Mouse (Mus musculus) adrenal gland, adult 18-20 months (tissue): ENCODE results near the gene Psmb10. TPM values are rescaled to one million over a fixed set of nuclear protein-coding genes. Genes with fewer than 3 reads are reported as not detected.

Experiments used
- DNase-seq, 2 experiments: peaks; one replicate each; pipeline ENCODE4 v3.0.0; 2021 to 2022; ENCODE audit warnings: low spot score in 2 of 2
- total RNA-seq, 2 experiments: library from RNA; stranded (reverse); gene quantifications; 1 replicate in 1 of 2; 2 replicates in 1 of 2; pipeline ENCODE4 v1.2.3; 2021

Gene Psmb10
- total RNA-seq, 2 experiments from 2014 or later = 78.7 to 84.1 TPM

DNA sequence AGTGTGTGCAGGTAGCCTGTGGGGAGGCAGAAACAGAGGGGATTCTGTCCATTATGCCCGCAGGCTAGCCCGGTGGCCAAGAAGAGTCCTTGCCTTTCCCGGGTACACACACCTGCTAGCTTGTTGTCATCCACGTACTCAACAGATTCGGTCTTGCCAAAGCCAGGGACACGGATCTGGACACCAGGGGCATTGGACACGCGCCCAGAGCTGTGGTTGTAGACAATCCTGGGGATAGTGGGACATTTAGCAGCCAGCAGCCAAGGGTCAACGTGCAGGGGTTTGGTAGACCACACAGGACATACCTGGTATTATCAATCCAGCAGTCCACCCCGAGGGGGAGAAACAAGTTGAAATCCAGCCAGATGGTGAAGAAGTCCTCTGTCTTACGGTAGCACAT is 3.8 kb upstream of the Psmb10 start:
- DNase-seq = peak in 1 of 2 experiments; percentile 22

DNA sequence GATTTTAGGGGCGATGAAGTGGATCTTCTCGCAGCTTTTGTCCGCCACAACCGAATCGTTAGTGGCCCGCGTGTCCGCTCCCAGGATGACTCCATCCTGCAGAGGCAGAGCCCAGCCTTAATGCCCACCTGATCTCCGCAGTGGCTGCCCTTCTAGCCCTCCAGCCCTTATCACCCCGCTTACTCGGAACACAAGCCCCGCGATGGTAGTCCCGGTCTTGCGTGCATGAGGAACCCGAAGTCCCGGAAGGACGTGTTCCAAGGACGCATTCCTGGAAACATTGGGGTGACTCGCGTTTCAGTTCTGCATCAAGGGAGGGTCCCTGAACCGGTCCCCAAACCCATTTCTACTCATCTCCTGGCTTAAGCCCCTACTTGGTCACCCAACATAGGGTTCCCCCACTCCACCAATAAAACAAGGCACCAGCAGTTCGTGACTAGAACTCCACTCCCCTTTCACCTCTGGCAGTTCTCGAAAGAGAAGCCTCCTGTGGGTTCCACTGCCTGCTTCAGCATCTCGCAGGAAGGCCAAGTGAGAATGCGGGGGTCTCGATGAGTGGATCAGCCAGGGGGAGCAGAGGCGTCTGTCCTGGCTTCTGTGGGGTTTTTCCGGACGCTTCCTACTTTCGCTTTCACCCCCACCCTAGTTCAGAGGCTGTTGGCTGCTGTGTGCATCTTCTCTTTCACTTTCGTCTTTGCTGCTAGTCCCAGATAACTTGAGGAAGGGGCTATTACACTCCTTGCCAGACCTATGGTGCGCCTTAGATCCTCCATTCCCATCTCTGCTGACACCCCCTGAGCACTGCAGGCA is 543 bp downstream of the Psmb10 start:
- DNase-seq = peak; percentile 51 to 53

DNA sequence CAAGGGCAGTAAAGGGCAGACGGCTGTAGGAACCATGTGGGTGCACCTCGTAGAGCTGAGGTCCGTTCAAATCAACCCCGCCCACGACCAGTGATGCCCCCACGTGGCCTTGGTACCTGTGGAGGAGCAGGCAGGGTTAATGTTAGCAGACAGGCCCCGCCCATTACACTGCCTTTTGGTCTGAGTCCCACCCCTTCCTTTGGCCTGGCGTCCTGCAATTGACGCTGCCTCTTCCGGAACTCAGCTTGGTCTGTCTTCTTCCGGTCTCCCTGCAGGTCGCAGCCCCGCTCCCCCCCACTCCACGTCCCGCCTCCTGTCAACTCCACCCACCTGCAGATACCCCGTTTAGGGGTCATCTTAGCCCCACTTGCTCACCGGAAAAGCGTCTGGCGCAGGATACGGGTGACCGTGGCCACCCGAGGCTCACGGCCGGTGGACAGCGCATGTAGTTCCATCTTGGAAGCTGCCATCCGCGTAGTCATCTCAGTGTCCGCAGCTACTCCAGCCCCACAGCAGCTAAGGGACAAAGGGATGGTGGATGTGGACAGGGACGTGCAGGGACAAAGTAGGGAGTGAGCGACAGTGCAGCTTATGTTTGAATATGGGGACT is 1.3 kb downstream of the Psmb10 start:
- DNase-seq = peak; percentile 78 to 81

DNA sequence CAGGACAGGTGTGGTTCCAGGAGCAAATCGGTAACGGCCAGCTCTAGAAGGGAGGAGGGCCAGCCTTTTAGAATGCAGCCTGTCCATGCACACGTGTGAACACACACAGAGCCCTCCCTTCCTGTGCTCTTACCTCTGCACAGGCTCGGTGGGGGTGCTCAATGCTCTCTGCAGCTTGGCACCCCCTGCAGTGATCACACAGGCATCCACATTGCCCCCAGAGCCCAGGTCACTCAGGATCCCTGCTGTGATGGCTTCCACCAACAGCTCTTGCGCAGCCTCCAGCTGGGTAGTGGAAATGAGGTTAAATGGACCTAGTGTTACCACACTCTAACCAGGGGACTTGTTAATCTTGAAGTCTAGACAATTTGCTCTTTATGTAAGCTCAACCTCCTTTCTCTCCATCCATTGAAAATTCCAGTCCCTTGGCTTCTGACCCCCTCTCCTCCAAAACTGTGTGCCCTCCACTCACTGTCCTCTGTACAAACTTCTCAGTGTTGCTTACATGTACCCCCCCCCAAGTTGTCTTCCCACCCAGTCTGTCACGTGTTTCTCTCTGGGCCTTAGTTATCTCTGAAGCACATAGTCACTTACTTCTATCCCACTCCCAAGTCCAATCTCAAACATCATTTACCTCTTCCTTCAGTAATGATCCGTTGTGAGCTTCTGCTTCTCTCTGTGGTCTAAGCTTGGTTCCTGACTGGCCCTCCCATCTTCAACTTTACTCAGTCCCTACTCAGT is 2.2 kb downstream of the Psmb10 start:
- DNase-seq = peak in 1 of 2 experiments; percentile 19

DNA sequence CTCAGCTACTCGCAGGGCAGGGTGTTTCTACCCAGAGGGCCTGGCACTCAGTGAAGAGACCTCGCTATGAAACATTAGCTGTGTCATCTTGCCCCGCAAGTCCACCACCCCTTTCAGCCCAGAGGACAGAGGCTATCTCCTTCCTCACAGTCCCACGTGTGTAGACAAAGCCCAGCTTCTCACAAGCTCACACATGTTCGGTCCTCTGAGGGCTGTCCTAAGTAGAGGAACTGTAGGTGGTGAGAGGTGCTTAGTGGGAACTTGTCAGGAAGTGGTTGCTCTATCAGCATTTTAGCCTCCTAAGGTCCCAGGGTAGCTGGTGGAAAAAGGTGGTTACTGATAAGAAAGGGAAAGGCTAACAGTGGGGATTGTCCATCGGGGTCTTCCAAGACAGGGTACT is 3.1 kb downstream of the Psmb10 start:
- no peak for DNase-seq

DNA sequence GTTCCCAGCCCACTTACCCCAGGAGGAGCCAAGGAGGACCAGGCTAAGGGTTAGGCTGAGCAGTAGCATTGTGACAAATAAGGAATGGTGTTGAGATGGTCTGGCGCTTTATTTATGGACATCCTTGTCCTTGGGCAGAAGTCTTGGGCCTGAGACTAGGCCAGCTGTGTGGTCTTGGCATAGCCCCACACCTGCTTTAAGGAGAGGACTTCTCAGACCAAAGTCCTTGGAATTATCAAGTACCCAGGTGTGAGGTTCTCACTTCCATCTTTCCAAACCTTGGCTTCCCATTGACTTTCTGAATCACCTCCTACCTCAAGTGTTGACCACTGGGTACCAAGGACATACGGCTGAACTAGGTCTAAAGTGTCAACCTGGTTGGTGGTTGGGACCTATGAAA is 4.5 kb downstream of the Psmb10 start, which contains the start of gene Ctrl:
Gene Ctrl, minus strand, starts transcription at position 101 of the 400 bp plus-strand sequence.
- DNase-seq = no peak

DNA sequence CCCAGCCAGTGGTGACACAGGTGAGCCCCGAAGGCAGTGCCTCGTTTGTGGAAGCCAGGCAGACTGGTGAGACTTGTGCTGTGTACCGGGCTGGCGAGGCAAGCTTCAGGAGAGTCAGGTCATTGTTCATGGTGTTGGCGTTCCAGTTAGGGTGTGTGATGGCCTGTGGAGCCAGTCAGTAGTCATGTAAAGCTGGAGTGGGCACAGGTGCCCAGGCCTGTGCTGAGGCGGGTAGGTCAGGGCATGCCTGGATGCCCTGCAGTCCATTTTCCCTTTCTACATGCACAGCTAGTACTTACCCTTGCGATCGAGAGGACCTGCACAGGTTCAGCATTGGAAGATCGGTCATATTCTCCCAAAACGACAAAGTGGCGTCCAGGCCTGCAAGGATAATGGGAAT is 5.7 kb downstream of the Psmb10 start:
- DNase-seq = no peak

DNA sequence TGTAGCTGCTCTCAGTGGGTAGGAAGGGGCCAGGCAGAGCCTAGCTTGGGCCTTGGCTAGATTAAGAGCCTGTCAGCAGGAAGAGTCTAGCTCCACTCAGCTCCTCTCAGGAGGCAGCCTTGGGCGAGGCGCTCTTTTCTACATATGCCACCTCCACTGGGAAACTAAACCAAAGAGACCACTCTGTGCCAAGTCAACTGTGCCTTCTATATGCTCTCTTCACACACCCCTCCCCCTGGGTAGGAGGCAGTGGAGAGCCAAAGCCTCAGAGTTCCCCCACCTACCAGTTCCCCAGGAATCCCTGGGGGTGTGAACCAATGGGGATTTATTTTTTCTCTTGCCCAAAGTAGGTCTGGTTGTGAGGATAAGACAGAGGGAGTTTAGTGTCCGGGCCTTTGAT is 7.0 kb downstream of the Psmb10 start:
- DNase-seq = no peak

DNA sequence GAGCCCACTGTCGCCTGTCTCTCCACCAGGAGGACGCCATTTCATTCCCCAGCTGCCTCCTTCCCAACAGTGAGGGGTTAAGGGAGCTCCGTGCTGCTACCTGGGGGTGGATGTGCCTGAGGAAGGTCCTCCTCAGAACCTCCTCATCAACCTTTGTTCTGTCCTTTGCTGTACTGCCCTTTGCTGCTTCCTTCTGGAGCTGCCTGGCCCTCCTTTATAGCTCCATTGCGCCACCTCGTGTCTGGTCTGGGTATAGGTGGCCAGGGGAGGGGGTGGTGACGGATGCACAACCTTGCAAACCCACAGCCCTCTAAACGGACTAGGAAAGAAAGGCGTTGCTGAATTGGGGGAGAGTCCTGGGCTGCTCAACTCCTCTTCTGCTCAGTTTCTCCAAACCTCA is 7.6 kb downstream of the Psmb10 start:
- peak; percentile 91 to 93 for DNase-seq

DNA sequence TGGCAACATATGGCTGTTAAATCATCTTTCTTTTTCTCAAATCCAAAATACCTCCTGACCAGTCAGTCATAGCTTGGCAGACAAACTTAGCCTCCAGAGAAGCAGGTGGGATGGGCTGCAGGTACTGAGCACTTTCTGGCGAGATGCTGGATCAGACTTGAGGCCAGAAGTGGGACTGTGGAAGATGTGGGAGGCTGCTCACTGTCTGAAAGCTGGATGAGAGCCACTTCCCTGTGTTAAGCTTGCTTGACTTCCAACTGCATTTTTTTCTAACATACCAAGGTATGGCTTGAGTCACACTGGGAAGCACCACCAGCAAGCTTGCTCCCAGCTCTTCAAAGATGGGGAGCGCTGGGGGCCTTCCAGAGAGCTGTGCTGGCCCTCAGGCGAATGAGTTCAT is 13.1 kb downstream of the Psmb10 start:
- no peak for DNase-seq

DNA sequence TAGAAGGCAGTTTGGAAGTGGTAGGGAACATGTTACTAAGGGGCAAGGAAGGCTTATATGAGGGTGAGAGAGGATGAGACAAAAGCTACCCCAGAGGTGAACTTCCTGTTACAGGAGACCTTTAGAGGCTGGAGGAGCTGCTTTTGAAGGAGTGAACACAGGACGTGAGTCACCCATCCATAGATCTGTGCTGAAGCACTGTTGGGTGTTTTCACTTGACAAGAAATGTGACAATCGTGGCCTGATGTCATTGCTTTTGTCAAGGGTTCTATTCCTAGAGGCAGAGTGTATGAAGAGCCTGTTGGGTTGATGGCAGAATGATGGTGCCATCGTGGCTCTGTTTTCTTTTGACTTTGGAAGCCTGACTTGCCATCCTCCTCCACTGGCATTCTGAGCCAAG is 18.9 kb downstream of the Psmb10 start:
- DNase-seq = no peak

DNA sequence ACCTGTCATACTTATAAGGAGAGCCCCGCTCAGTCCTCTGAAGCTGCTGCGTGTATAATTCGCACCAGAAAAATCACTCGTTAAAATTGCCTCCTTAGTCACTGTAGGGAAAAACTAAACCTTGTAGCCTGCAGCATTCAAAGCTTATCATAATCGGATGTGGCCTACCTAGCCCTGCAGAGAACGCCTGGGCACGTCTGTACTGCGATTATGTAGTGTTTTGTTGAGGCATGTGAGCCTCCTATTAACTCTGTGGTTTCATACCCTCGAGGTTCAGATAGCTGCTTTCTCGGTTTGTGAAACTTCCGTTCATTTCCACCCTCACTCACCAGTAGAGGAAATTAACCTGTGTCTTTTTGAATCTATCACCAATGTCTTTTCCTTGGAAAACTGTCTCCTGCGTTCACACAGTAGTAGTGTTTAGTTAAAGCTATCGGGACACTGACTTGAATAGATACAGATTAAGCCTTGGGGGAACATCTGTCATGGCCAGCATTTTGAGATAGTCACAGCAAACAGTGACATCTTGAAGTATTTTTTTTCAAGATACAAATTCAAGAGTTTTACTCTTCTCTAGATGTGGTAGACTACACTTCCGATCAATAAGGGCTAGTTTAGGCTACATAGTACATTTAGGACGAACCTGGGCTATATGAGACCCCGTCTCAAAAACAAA is 37.2 kb downstream of the Psmb10 start:
- DNase-seq = no peak

DNA sequence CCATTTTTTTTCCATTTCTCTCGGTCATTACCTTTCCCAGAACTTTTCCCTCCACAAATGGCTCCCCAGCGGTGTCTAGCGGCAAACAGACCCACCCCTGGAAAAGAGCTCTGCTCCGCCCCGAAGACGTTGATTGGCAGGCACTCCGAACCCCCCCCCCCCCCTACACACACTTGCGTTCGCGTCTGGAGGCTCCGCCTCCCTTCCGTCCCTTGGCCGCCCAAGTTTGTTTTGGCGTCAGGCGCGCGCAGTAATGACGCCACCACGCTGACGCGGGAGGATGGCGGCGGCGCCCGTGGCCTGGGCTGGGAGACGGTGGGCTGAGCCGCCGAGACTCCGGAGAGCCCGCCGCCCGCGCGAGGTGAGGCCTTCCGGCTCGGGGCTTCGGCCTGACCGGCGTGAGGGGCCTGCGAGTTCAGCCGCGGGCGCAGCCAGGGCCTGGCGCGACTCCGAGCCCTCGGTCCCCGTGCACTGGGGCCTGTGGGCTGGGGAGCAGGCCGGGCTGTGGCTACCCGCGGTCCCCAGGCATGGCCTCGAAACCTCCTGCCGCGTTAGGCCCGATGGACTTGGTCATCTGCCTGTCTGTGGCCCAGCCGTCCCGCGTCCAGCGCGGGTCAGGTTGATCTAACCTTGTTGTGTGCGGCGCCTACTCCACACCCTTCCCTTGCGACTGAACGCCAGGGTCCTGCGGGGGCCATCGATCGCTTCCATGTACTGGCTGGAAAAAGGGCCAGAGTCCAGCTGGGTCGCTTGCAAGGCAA is 37.9 kb downstream of the Psmb10 start, which contains the start of gene Pskh1:
Gene Pskh1, plus strand, starts transcription at position 262 of the 761 bp plus-strand sequence.
- DNase-seq = peak; percentile 93 to 94

DNA sequence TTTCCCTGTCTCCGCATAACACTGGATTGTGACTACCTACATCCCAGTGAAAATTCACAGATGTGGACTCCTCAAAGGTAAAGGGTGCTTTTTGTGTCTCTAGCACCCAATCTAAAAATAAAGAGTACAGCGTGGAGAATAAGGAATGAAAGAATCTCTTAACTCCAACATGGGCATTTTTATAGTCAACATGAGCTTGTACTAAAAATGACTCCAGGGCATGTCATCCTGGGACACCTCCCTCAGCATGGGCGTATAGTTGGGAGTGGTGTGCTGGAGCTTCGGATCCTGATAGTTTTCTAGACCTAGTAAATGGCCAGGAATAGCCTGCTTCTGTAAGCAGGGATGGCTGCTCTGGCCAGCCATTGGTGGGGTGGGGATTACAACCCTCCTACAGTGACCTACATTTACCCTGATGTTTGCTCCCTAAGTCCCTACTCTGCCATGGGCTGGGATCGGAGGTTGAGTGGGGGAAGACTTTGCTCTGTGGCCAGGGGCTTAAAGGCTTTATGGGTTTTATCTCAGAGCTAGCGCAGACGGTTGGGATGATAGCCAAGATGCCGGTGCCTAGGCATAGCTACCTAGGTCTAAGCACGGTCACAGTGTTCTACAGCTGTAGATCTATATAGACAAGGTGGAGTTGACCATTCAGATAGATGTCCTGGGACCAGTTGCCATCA is 40.3 kb downstream of the Psmb10 start:
- no peak for DNase-seq

DNA sequence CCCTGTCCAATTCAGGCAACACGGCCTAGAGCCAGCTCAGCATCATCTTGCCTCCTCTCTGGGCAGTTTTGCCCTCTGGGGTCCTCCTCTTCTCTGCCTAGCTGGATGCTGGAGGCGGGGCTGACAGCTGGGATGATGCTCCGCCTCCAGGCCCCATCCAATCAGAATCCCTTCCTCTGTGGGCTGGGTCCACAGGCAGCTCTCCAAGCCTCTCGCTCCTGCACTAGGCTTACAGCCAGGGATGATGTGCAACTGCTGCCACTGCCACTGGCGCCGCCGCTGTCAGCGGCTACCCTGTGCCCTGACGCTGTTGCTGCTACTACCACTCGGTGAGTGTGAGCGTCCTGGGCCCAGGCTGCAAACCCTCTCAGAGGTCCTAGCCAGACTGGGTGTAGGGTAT is 44.9 kb downstream of the Psmb10 start, which contains the start of gene Nrn1l:
Gene Nrn1l, plus strand, starts transcription at position 229 of the 400 bp plus-strand sequence.
- peak; percentile 42 to 46 for DNase-seq

DNA sequence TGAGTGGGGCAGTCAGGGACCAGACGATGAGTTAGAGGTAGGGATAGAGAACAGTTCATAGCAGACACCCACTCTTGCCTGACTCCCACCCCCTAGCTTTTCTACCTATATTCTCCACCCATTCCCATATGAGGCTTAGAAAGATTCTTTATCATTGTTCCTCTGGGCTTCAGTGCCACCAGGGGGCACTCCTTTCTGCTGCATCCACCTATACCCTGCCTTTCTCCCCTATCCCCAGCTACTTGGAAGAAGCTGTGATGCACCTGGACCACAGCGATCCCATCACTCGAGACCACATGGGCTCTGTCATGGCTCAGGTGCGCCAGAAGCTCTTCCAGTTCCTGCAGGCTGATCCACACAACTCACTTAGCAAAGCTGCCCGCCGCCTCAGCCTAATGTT is 45.8 kb downstream of the Psmb10 start:
- DNase-seq = no peak

DNA sequence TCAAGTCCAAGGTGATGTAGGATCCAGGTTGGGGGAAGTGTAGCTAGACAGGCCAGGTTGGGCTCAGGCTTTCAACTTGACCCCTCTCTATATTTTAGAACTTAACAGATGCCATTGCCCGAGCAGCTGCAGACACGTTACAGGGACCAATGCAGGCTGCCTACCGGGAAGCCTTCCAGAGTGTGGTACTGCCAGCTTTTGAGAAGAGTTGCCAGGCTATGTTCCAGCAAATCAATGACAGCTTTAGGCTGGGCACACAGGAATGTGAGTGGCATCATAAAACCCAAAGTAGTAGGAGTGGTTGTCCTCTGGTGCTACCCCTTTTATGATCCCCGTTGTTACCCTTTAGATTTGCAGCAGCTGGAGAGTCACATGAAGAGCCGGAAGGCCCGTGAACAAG is 47.4 kb downstream of the Psmb10 start:
- no peak for DNase-seq

DNA sequence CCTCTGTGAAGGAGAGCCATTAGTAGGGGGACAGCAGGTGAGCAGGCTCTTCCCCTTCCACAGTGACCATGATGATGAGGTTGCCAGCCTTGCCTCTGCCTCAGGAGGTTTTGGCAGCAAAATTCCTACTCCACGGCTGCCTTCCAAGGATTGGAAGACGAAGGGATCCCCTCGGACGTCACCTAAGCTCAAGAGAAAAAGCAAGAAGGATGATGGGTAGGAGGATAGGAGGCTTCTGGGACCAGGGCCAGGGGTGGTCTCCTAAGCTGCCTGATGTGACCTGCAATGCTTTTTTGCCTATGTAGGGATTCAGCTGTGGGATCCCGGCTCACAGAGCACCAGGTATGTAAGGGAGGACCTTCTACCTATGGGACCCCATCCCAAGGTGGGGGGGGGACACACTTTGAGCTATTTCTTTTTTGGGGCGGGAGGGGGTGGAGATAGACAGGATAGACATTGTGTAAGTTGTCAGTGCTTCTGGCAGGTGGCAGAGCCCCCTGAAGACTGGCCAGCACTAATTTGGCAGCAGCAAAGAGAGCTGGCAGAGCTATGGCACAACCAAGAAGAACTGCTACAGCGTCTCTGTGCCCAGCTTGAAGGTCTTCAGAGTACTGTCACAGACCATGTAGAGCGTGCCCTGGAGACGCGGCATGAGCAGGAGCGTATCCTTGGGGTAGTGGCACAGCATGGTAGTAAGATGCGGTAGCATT is 48.3 kb downstream of the Psmb10 start:
- no peak for DNase-seq
